Mouse (Mus musculus) midbrain, postnatal 0 days (tissue): ENCODE results near the gene Cptp. TPM values are rescaled to one million over a fixed set of nuclear protein-coding genes. Genes with fewer than 3 reads are reported as not detected.

Experiments
- ATAC-seq: fragments of 200-750 bp; cut with Nextera tagmentation; 2 replicates; pipeline ENCODE4 v1.8.0; 2017; ENCODE audit warnings: moderate number of reproducible peaks, mild to moderate bottlenecking, moderate TSS enrichment, moderate library complexity; ENCODE audit not compliant: low FRiP score
- DNase-seq: peaks from one replicate; pipeline ENCODE4 v3.0.0-alpha.2; 2015; ENCODE audit warnings: low spot score
- H3K27ac ChIP-seq: fragments of 300-500 bp; sonication (generic); 2 replicates; pipeline ENCODE4 v1.5.1; 2014; ENCODE audit warnings: low read depth, mild to moderate bottlenecking, low read length, mixed read lengths
- H3K27me3 ChIP-seq: fragments of 300-500 bp; sonication (generic); 2 replicates; pipeline ENCODE4 v1.6.1; 2014; ENCODE audit warnings: low read length, control low read depth, mixed read lengths; ENCODE audit not compliant: insufficient read depth
- H3K36me3 ChIP-seq: fragments of 300-500 bp; sonication (generic); 2 replicates; pipeline ENCODE4 v1.6.1; 2014; ENCODE audit warnings: low read length, control low read depth, mixed read lengths; ENCODE audit not compliant: insufficient read depth
- H3K4me1 ChIP-seq: fragments of 300-500 bp; sonication (generic); 2 replicates; pipeline ENCODE4 v1.6.1; 2014; ENCODE audit warnings: mild to moderate bottlenecking, control low read depth, antibody characterized with exemption, low read length, mixed read lengths; ENCODE audit not compliant: insufficient read depth
- H3K4me2 ChIP-seq: fragments of 300-500 bp; sonication (generic); 2 replicates; pipeline ENCODE4 v1.6.1; 2014; ENCODE audit warnings: low read depth, mild to moderate bottlenecking, low read length, mixed read lengths; ENCODE audit not compliant: poor library complexity, severe bottlenecking
- H3K4me3 ChIP-seq: fragments of 300-500 bp; sonication (generic); 2 replicates; pipeline ENCODE4 v1.5.1; 2014; ENCODE audit warnings: low read depth, mild to moderate bottlenecking, low read length, moderate library complexity
- H3K9ac ChIP-seq: fragments of 300-500 bp; sonication (generic); replicated peaks from 2 replicates; pipeline ENCODE4 v1.6.1; 2014; ENCODE audit warnings: mild to moderate bottlenecking, low read length, moderate library complexity, mixed read lengths; ENCODE audit not compliant: poor library complexity, severe bottlenecking
- H3K9me3 ChIP-seq: fragments of 300-500 bp; sonication (generic); 2 replicates; pipeline ENCODE4 v1.6.1; 2016; ENCODE audit warnings: low read length, control low read depth
- CTCF ChIP-seq: IDR thresholded peaks from 2 replicates; pipeline ENCODE4 v1.5.1; 2016; ENCODE audit warnings: antibody characterized with exemption, mild to moderate bottlenecking
- WGBS: fragments of 180-500 bp; shearing (Covaris S2); extraction: QIAGEN DNeasy Blood & Tissue Kit; methylation state at CpG from one replicate; pipeline ENCODE4 v1.1.7; 2014; 5-methylcytosine and 5-hydroxymethylcytosine counted together
- polyA plus RNA-seq: library from polyadenylated mRNA; unstranded; fragments of >200 nt; fragmentation: Nextera tagmentation; extraction: Ambion mirVana; gene quantifications from 2 replicates; pipeline ENCODE4 v1.2.1, GENCODE M21; 2015
- total RNA-seq: library from RNA; depleted of rRNA; stranded (reverse); fragments of >200 nt; gene quantifications from 2 replicates; pipeline ENCODE4 v1.2.3, GENCODE M21; 2014

The Cptp gene
- total and polyA plus RNA-seq, 2 experiments from 2014 or later = 27.3 to 43.7 TPM

DNA sequence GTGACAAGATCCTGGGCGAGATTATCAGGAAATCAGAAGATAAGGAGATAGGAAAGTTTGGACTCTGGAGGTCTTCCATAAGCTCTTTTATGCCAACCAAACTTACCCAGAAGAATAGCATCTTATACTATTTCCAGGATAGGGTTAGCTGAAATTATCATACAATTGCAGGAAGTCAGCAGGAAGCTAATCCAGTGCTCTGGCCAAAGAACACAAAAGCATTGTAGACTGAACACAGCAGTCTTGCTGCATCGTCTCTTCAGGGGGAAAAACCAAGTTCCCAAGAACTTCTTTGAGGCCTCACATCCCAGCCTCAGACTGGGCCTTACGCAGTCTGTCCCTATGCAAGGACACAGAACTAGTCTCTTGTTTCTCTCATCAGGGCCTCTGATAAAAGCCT, 14.3 kb upstream of the Cptp start:
- Histone ChIP-seq H3K9ac (no peak overlapping the region), H3K9me3 (no peaks in the 10 kb centered on the region), H3K27ac (no peak overlapping the region), H3K36me3 (peaks cover 36% of the 10 kb centered on the region), H3K4me3 (no peak overlapping the region), H3K27me3 (no peaks in the 10 kb centered on the region), H3K4me1 (no peaks in the 10 kb centered on the region), H3K4me2 (no peak overlapping the region)
- ATAC-seq = no peak
- no peak for DNase-seq
- WGBS = 89% methylated on average over 3 of the region's 3 CpGs
- TF ChIP-seq CTCF = no peak

- WGBS = 96% methylated on average over 7 of the region's 7 CpGs
- H3K27ac ChIP-seq = no peak overlapping the region
- ATAC-seq = no peak
- H3K4me1 ChIP-seq = peaks cover 6% of the 10 kb centered on the region; the same call in 1 of the 2 replicates
- peaks cover 33% of the 10 kb centered on the region for H3K36me3 ChIP-seq
- DNase-seq = no peak
- H3K9me3 ChIP-seq = no peaks in the 10 kb centered on the region
- no peak for TF ChIP-seq CTCF
- H3K27me3 ChIP-seq = no peaks in the 10 kb centered on the region
- no peak overlapping the region for H3K9ac ChIP-seq
- no peak overlapping the region for H3K4me2 ChIP-seq
- no peak overlapping the region for H3K4me3 ChIP-seq
Observed at GRCm38 (mm10) chr4:155871404-155871803, 2.2 kb upstream of the Cptp start.

GRCm38 (mm10) chr4:155868614-155869298, 484 bp downstream of the Cptp start:
- H3K4me3 ChIP-seq = peak overlapping the region; percentile 71
- peaks cover 34% of the 10 kb centered on the region for H3K36me3 ChIP-seq
- ATAC-seq = peak; percentile 58
- H3K4me2 ChIP-seq = peak overlapping the region; percentile 93
- H3K27ac ChIP-seq = peak overlapping the region; percentile 77
- no peaks in the 10 kb centered on the region for H3K27me3 ChIP-seq
- DNase-seq = no peak
- TF ChIP-seq CTCF = no peak
- H3K9me3 ChIP-seq = no peaks in the 10 kb centered on the region
- WGBS = 16% methylated on average over 22 of the region's 22 CpGs
- H3K4me1 ChIP-seq = peaks cover 6% of the 10 kb centered on the region; the same call in 1 of the 2 replicates
- peak overlapping the region; percentile 90 for H3K9ac ChIP-seq

DNA sequence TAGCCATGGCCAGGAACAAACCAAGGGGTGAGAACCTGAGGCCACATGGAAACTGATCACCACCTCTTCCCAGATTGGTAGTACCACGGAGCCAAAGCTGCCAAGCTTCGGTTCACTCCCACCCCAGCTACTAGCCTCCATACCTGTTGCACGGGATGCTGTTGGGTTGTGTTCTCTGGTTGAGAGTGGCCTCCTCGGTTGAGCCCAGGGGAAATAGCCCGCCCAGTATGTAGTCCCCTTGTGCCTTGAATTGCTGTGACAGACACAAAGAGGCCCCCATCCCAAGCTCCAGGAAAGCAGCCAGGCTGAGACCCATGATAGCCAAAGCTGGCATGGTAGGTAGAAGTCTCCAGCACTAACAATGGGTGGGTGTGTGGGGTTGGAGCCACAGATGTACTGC, 6.2 kb downstream of the Cptp start, which contains the start of gene Tas1r3:
Gene Tas1r3 (minus strand): TSS at position 362 of the 400 bp plus-strand sequence.
- H3K4me3 ChIP-seq = no peak within 1 kb of the TSS
- H3K27me3 ChIP-seq = no peaks in the 10 kb centered on the region
- 0 out of 2 replicates have a peak, but pooled peaks cover under 1% of the 10 kb centered on the region for H3K4me1 ChIP-seq
- no peak within 1 kb of the TSS for H3K4me2 ChIP-seq
- no peak for TF ChIP-seq CTCF
- DNase-seq (no peak), ATAC-seq (no peak)
- H3K9me3 ChIP-seq = no peaks in the 10 kb centered on the region
- H3K9ac ChIP-seq = no peak within 1 kb of the TSS
- no peak within 1 kb of the TSS for H3K27ac ChIP-seq
- 83% methylated on average over 5 of the region's 5 CpGs for WGBS
- peaks cover 59% of the 10 kb centered on the region for H3K36me3 ChIP-seq

DNA sequence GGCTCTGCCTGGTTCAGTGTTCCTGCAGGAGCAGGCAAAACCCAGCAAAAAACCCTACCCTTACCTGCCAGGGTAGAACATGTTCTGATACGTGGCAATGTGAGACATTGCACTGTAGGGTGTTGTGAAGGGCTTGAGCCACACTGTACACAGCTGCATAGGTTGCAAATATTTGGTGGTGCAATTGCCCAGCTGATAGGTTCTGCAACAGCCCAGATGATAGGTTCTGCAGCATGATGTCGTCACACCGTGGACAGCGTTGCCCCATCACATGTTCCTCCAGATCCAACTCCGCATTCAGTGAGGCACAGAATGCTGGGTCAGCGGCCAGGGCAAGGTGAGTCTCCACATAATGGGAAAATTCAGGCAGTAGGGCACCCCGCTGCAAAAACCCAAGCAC, 7.5 kb downstream of the Cptp start:
- no peak for TF ChIP-seq CTCF
- Histone ChIP-seq H3K27me3 (no peaks in the 10 kb centered on the region), H3K9me3 (no peaks in the 10 kb centered on the region), H3K4me3 (no peak overlapping the region), H3K36me3 (peaks cover 70% of the 10 kb centered on the region), H3K9ac (no peak overlapping the region), H3K4me2 (no peak overlapping the region), H3K27ac (no peak overlapping the region), H3K4me1 (no peaks in the 10 kb centered on the region)
- WGBS = 91% methylated on average over 7 of the region's 7 CpGs
- no peak for DNase-seq
- no peak for ATAC-seq

- Histone ChIP-seq H3K4me3 (no peak overlapping the region), H3K36me3 (peaks cover 75% of the 10 kb centered on the region), H3K9ac (no peak overlapping the region), H3K4me1 (no peaks in the 10 kb centered on the region), H3K4me2 (no peak overlapping the region), H3K27me3 (no peaks in the 10 kb centered on the region), H3K9me3 (no peaks in the 10 kb centered on the region), H3K27ac (no peak overlapping the region)
- 33% methylated on average over 13 of the region's 13 CpGs for WGBS
- DNase-seq (no peak), ATAC-seq (no peak)
- TF ChIP-seq CTCF = no peak
Observed at GRCm38 (mm10) chr4:155859318-155859717, 9.9 kb downstream of the Cptp start.
